ENCODE assay signal across 8 mouse cellular contexts in the genomic region with DNA sequence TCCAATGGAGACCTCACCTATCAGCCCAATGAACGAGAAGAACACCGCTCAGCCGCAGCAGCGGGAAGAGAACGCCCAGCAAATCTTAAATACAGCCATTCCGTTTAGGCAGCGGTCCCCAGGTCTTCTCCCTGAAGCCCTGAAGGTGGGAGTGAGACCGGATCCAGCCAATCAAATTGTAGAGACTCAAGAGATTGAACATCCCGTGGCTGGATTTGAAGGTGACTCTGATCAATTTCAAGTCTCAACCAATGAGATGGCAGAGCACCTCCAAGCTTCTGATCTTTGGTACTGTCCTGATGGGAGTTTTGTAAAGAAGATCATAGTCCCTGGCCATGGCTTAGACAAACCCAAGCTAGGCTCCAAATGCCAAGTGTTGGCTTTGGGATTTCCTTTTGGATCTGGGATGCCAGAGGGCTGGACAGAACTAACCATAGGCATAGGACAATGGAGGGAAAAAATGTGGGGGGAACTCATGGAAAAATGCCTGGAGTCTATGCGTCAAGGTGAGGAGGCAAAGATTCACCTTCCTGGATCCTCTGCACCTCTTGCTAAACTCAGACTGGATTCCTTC. TPM values are rescaled to one million over a fixed set of nuclear protein-coding genes. Genes with fewer than 3 reads are reported as not detected.
DNase-seq lines count a peak whose midpoint lies in the region; ATAC-seq and TF ChIP-seq lines count a peak whose summit lies in the region.

No protein-coding gene starts in this region.

- peak overlapping the region; percentile 91 for H3K4me2 ChIP-seq in midbrain, embryonic 13.5 days (replicated peaks)

- DNase-seq in kidney, adult 2 months, result no peak
- no peak for DNase-seq in kidney, postnatal 36 days
- peak; percentile 89 for DNase-seq in R1 (ENCODE audit: low read depth, low spot score)
- DNase-seq in hindbrain, embryonic 10.5 days (ENCODE audit: low spot score), result no peak
- no peak for DNase-seq in right cerebral cortex, adult 18-20 months
- DNase-seq in adrenal gland, postnatal 10 days, result no peak
- no peak for DNase-seq in ovary, postnatal 36 days (ENCODE audit: low spot score)

- no peaks in the 10 kb centered on the region for H3K27me3 ChIP-seq in kidney, adult 2 months (replicated peaks; ENCODE audit: control insufficient read depth, insufficient read depth, low read length)
- no peaks in the 10 kb centered on the region for H3K27me3 ChIP-seq in hindbrain, embryonic 10.5 days (ENCODE audit: insufficient read depth, poor library complexity, severe bottlenecking)
- H3K27me3 ChIP-seq in midbrain, embryonic 13.5 days, result no peaks in the 10 kb centered on the region

- peak overlapping the region; percentile 79 for H3K4me3 ChIP-seq in kidney, adult 2 months (ENCODE audit: insufficient read depth, low read depth, low read length)
- peak overlapping the region; percentile 70 for H3K4me3 ChIP-seq in hindbrain, embryonic 10.5 days
- H3K4me3 ChIP-seq in midbrain, embryonic 13.5 days (replicated peaks), result peak overlapping the region; percentile 62

- no peaks in the 10 kb centered on the region for H3K36me3 ChIP-seq in kidney, adult 2 months (ENCODE audit: control insufficient read depth, insufficient read depth, low read length)
- H3K36me3 ChIP-seq in hindbrain, embryonic 10.5 days, result peaks cover 29% of the 10 kb centered on the region
- H3K36me3 ChIP-seq in midbrain, embryonic 13.5 days, result peaks cover 14% of the 10 kb centered on the region

- TF ChIP-seq CTCF in kidney, adult 2 months (conservative IDR thresholded peaks at IDR 0.05; ENCODE audit: insufficient read depth, insufficient read length, low read depth, low read length), result no peak

- WGBS in kidney, adult 2 months, result 36% methylated on average over 10 of the region's 10 CpGs
- 44% methylated on average over 10 of the region's 10 CpGs for WGBS in hindbrain, embryonic 10.5 days
- WGBS in midbrain, embryonic 13.5 days, result 50% methylated on average over 10 of the region's 10 CpGs

- no peaks in the 10 kb centered on the region for H3K9me3 ChIP-seq in hindbrain, embryonic 10.5 days
- no peaks in the 10 kb centered on the region for H3K9me3 ChIP-seq in midbrain, embryonic 13.5 days

- peaks cover 3% of the 10 kb centered on the region; the same call in 1 of the 2 replicates for H3K4me1 ChIP-seq in kidney, adult 2 months (ENCODE audit: control insufficient read depth, insufficient read depth, low read length)
- peaks cover 54% of the 10 kb centered on the region for H3K4me1 ChIP-seq in hindbrain, embryonic 10.5 days (replicated peaks)
- H3K4me1 ChIP-seq in midbrain, embryonic 13.5 days (replicated peaks), result peaks cover 43% of the 10 kb centered on the region

- no peak for TF ChIP-seq POLR2A in kidney, adult 2 months (IDR thresholded peaks at IDR 0.05; ENCODE audit: low read depth, low read length)

- H3K27ac ChIP-seq in kidney, adult 2 months (ENCODE audit: insufficient read depth, low read depth, low read length), result no peak overlapping the region
- peak overlapping the region; percentile 87 for H3K27ac ChIP-seq in hindbrain, embryonic 10.5 days
- peak overlapping the region; percentile 65; the same call in 1 of the 2 replicates for H3K27ac ChIP-seq in midbrain, embryonic 13.5 days

- peak overlapping the region; percentile 72 for H3K9ac ChIP-seq in midbrain, embryonic 13.5 days (replicated peaks)

- ATAC-seq in midbrain, embryonic 13.5 days, result no peak

RNA-seq across cellular contexts. Expression of a gene that starts 0.8 kb away (rescaled TPM):
- polyA plus RNA-seq in kidney, adult 2 months (2012; rRNA removed), result 5.5 and 5.8 TPM in 2 replicates
- polyA plus RNA-seq in hindbrain, embryonic 10.5 days (2016; fragmentation: Nextera tagmentation; extraction: Ambion mirVana), result 19.4 and 19.6 TPM in 2 replicates
- 17.0 and 18.9 TPM in 2 replicates for polyA plus RNA-seq in midbrain, embryonic 13.5 days (2015; fragmentation: Nextera tagmentation; extraction: Ambion mirVana)
- 10 to 100 TPM; 11.8 to 14.4 TPM for total RNA-seq in adrenal gland, postnatal 10 days (2021)

RNA-seq across cellular contexts. Expression of a gene that starts 1.6 kb away (rescaled TPM):
- polyA plus RNA-seq in kidney, adult 2 months (2012; rRNA removed), result 52.5 and 65.5 TPM in 2 replicates
- polyA plus RNA-seq in hindbrain, embryonic 10.5 days (2016; fragmentation: Nextera tagmentation; extraction: Ambion mirVana), result 111 and 118 TPM in 2 replicates
- polyA plus RNA-seq in midbrain, embryonic 13.5 days (2015; fragmentation: Nextera tagmentation; extraction: Ambion mirVana), result 118 and 122 TPM in 2 replicates
- 10 to 100 TPM; 37.8 to 40.1 TPM for total RNA-seq in adrenal gland, postnatal 10 days (2021)

RNA-seq across cellular contexts. Expression of a gene that starts 16.0 kb away (rescaled TPM):
- 2.7 and 3.2 TPM in 2 replicates for polyA plus RNA-seq in kidney, adult 2 months (2012; rRNA removed)
- 0.58 and 1.4 TPM in 2 replicates for polyA plus RNA-seq in hindbrain, embryonic 10.5 days (2016; fragmentation: Nextera tagmentation; extraction: Ambion mirVana)
- polyA plus RNA-seq in midbrain, embryonic 13.5 days (2015; fragmentation: Nextera tagmentation; extraction: Ambion mirVana), result 7.4 and 7.5 TPM in 2 replicates
- 1 to 10 TPM; 4.5 to 7.9 TPM for total RNA-seq in adrenal gland, postnatal 10 days (2021)

RNA-seq across cellular contexts. Expression of a gene that starts 17.0 kb away (rescaled TPM):
- 118 and 123 TPM in 2 replicates for polyA plus RNA-seq in kidney, adult 2 months (2012; rRNA removed)
- polyA plus RNA-seq in hindbrain, embryonic 10.5 days (2016; fragmentation: Nextera tagmentation; extraction: Ambion mirVana), result 22.7 and 28.7 TPM in 2 replicates
- polyA plus RNA-seq in midbrain, embryonic 13.5 days (2015; fragmentation: Nextera tagmentation; extraction: Ambion mirVana), result 22.3 and 23.3 TPM in 2 replicates
- 10 to 100 TPM; 47.8 to 48.0 TPM for total RNA-seq in adrenal gland, postnatal 10 days (2021)

RNA-seq across cellular contexts. Expression of a gene that starts 25.0 kb away (rescaled TPM):
- 5.5 and 8.5 TPM in 2 replicates for polyA plus RNA-seq in kidney, adult 2 months (2012; rRNA removed)
- 0.01 and 0.02 TPM in 2 replicates for polyA plus RNA-seq in hindbrain, embryonic 10.5 days (2016; fragmentation: Nextera tagmentation; extraction: Ambion mirVana)
- 0.08 and 0.10 TPM in 2 replicates for polyA plus RNA-seq in midbrain, embryonic 13.5 days (2015; fragmentation: Nextera tagmentation; extraction: Ambion mirVana)
- total RNA-seq in adrenal gland, postnatal 10 days (2021), result 10 to 100 TPM; 40.6 to 47.3 TPM
